Mouse (Mus musculus): ENCODE results near the gene Tprn. TPM values are rescaled to one million over a fixed set of nuclear protein-coding genes. Genes with fewer than 3 reads are reported as not detected.
A peak's percentile ranks its signal among the peaks of the same experiment; 100 is the strongest.

Tprn gene
- polyA plus RNA-seq, 1 experiment from 2014 or later = 8.0 TPM

GRCm38 (mm10) chr2:25261870-25262269, 548 bp upstream of the Tprn start:
- peaks cover 47% of the 10 kb centered on the region for H3K4me1 ChIP-seq

GRCm38 (mm10) chr2:25262795-25263622, 591 bp downstream of the Tprn start:
- no peaks in the 10 kb centered on the region for H3K9me3 ChIP-seq
- under 1% methylated on average over 82 of the region's 82 CpGs for WGBS

More at GRCm38 (mm10) chr2:25261870-25262269, 548 bp upstream of the Tprn start:
- Histone ChIP-seq H3K4me3 (peak overlapping the region; percentile 85), H3K36me3 (replicated peaks) (peaks cover 2% of the 10 kb centered on the region; the same call in 1 of the 2 replicates), H3K9me3 (no peaks in the 10 kb centered on the region), H3K27me3 (replicated peaks; ENCODE audit: low read depth, poor library complexity, severe bottlenecking) (peaks cover 28% of the 10 kb centered on the region), H3K27ac (replicated peaks) (peak overlapping the region; percentile 78)
- 51% methylated on average over 12 of the region's 12 CpGs for WGBS
- DNase-seq (ENCODE audit: low spot score) = no peak

GRCm38 (mm10) chr2:25263623-25264285, 1.3 kb downstream of the Tprn start:
- H3K4me1 ChIP-seq = peaks cover 52% of the 10 kb centered on the region
- no peaks in the 10 kb centered on the region for H3K9me3 ChIP-seq
- WGBS = 19% methylated on average over 12 of the region's 12 CpGs
- H3K36me3 ChIP-seq (replicated peaks) = peaks cover 20% of the 10 kb centered on the region
- peaks cover 28% of the 10 kb centered on the region for H3K27me3 ChIP-seq (replicated peaks; ENCODE audit: low read depth, poor library complexity, severe bottlenecking)
- peak overlapping the region; percentile 85 for H3K4me3 ChIP-seq
- no peak for DNase-seq (ENCODE audit: low spot score)
- H3K27ac ChIP-seq (replicated peaks) = no peak overlapping the region

More at GRCm38 (mm10) chr2:25262795-25263622, 591 bp downstream of the Tprn start:
- peak; percentile 64 for DNase-seq (ENCODE audit: low spot score)
- H3K4me3 ChIP-seq = peak overlapping the region; percentile 85
- peaks cover 28% of the 10 kb centered on the region for H3K27me3 ChIP-seq (replicated peaks; ENCODE audit: low read depth, poor library complexity, severe bottlenecking)
- H3K4me1 ChIP-seq = peaks cover 52% of the 10 kb centered on the region
- peaks cover 12% of the 10 kb centered on the region for H3K36me3 ChIP-seq (replicated peaks)
- H3K27ac ChIP-seq (replicated peaks) = peak overlapping the region; percentile 78

- WGBS = 78% methylated on average over 5 of the region's 5 CpGs
- peak overlapping the region; percentile 85 for H3K4me3 ChIP-seq
- peaks cover 25% of the 10 kb centered on the region for H3K36me3 ChIP-seq (replicated peaks)
- H3K27ac ChIP-seq (replicated peaks) = no peak overlapping the region
- H3K9me3 ChIP-seq = no peaks in the 10 kb centered on the region
- peaks cover 28% of the 10 kb centered on the region for H3K27me3 ChIP-seq (replicated peaks; ENCODE audit: low read depth, poor library complexity, severe bottlenecking)
- DNase-seq (ENCODE audit: low spot score) = no peak
- peaks cover 52% of the 10 kb centered on the region for H3K4me1 ChIP-seq
These were observed 1.9 kb downstream of the Tprn start for GRCm38 (mm10) chr2:25264286-25264660.

GRCm38 (mm10) chr2:25264851-25265250, 2.4 kb downstream of the Tprn start:
- H3K36me3 ChIP-seq (replicated peaks) = peaks cover 31% of the 10 kb centered on the region
- WGBS = 73% methylated on average over 3 of the region's 3 CpGs
- H3K4me1 ChIP-seq = peaks cover 52% of the 10 kb centered on the region
- no peak for DNase-seq (ENCODE audit: low spot score)
- no peak overlapping the region for H3K27ac ChIP-seq (replicated peaks)
- peak overlapping the region; percentile 29; the same call in 1 of the 2 replicates for H3K4me3 ChIP-seq
- peaks cover 28% of the 10 kb centered on the region for H3K27me3 ChIP-seq (replicated peaks; ENCODE audit: low read depth, poor library complexity, severe bottlenecking)
- H3K9me3 ChIP-seq = no peaks in the 10 kb centered on the region

- WGBS = 66% methylated on average over 6 of the region's 6 CpGs
- Histone ChIP-seq H3K4me3 (peak overlapping the region; percentile 19; the same call in 1 of the 2 replicates), H3K9me3 (no peaks in the 10 kb centered on the region), H3K4me1 (peaks cover 55% of the 10 kb centered on the region), H3K36me3 (replicated peaks) (peaks cover 43% of the 10 kb centered on the region), H3K27me3 (replicated peaks; ENCODE audit: low read depth, poor library complexity, severe bottlenecking) (peaks cover 28% of the 10 kb centered on the region), H3K27ac (replicated peaks) (no peak overlapping the region)
- DNase-seq (ENCODE audit: low spot score) = no peak
These were observed 3.7 kb downstream of the Tprn start for GRCm38 (mm10) chr2:25265897-25266656.

- peaks cover 28% of the 10 kb centered on the region for H3K27me3 ChIP-seq (replicated peaks; ENCODE audit: low read depth, poor library complexity, severe bottlenecking)
- H3K9me3 ChIP-seq = no peaks in the 10 kb centered on the region
- 72% methylated on average over 2 of the region's 2 CpGs for WGBS
- no peak for DNase-seq (ENCODE audit: low spot score)
- peaks cover 45% of the 10 kb centered on the region for H3K36me3 ChIP-seq (replicated peaks)
- peaks cover 60% of the 10 kb centered on the region for H3K4me1 ChIP-seq
- H3K4me3 ChIP-seq = peak overlapping the region; percentile 12; the same call in 1 of the 2 replicates
- no peak overlapping the region for H3K27ac ChIP-seq (replicated peaks)
These were observed 4.3 kb downstream of the Tprn start for GRCm38 (mm10) chr2:25266720-25267119.

GRCm38 (mm10) chr2:25267241-25267640, 4.8 kb downstream of the Tprn start:
- Histone ChIP-seq H3K4me1 (peaks cover 55% of the 10 kb centered on the region), H3K36me3 (replicated peaks) (peaks cover 45% of the 10 kb centered on the region), H3K4me3 (0 out of 2 replicates have a peak overlapping the region, but pooled peaks have one; percentile 12)

GRCm38 (mm10) chr2:25267746-25268309, 5.4 kb downstream of the Tprn start:
- peaks cover 56% of the 10 kb centered on the region for H3K4me1 ChIP-seq
- WGBS = 72% methylated on average over 4 of the region's 4 CpGs
- H3K4me3 ChIP-seq = 0 out of 2 replicates have a peak overlapping the region, but pooled peaks have one; percentile 13
- H3K27me3 ChIP-seq (replicated peaks; ENCODE audit: low read depth, poor library complexity, severe bottlenecking) = peaks cover 25% of the 10 kb centered on the region
- DNase-seq (ENCODE audit: low spot score) = no peak
- H3K9me3 ChIP-seq = no peaks in the 10 kb centered on the region
- peaks cover 45% of the 10 kb centered on the region for H3K36me3 ChIP-seq (replicated peaks)
- no peak overlapping the region for H3K27ac ChIP-seq (replicated peaks)

More at GRCm38 (mm10) chr2:25267241-25267640, 4.8 kb downstream of the Tprn start:
- peaks cover 28% of the 10 kb centered on the region for H3K27me3 ChIP-seq (replicated peaks; ENCODE audit: low read depth, poor library complexity, severe bottlenecking)
- DNase-seq (ENCODE audit: low spot score) = no peak
- H3K9me3 ChIP-seq = no peaks in the 10 kb centered on the region
- H3K27ac ChIP-seq (replicated peaks) = no peak overlapping the region

GRCm38 (mm10) chr2:25271827-25272511, 9.6 kb downstream of the Tprn start, which contains the start of the genes Ssna1 and Anapc2:
Ssna1 (minus strand) TSS chr2:25272438.
Anapc2 (plus strand) TSS chr2:25272478.
- Histone ChIP-seq H3K27me3 (replicated peaks; ENCODE audit: low read depth, poor library complexity, severe bottlenecking) (no peaks in the 10 kb centered on the region), H3K9me3 (no peaks in the 10 kb centered on the region), H3K4me3 (peak within 1 kb of the TSS; percentile 98), H3K27ac (replicated peaks) (peak within 1 kb of the TSS; percentile 88), H3K4me1 (peaks cover 30% of the 10 kb centered on the region), H3K36me3 (replicated peaks) (peaks cover 81% of the 10 kb centered on the region)
- WGBS = under 1% methylated on average over 55 of the region's 55 CpGs
- DNase-seq (ENCODE audit: low spot score) = peak; percentile 99

GRCm38 (mm10) chr2:25272515-25272914, 10.1 kb downstream of the Tprn start:
- peaks cover 26% of the 10 kb centered on the region for H3K4me1 ChIP-seq
- no peaks in the 10 kb centered on the region for H3K9me3 ChIP-seq
- peak overlapping the region; percentile 88 for H3K27ac ChIP-seq (replicated peaks)
- H3K27me3 ChIP-seq (replicated peaks; ENCODE audit: low read depth, poor library complexity, severe bottlenecking) = no peaks in the 10 kb centered on the region
- peaks cover 81% of the 10 kb centered on the region for H3K36me3 ChIP-seq (replicated peaks)
- under 1% methylated on average over 29 of the region's 29 CpGs for WGBS
- no peak for DNase-seq (ENCODE audit: low spot score)
- peak overlapping the region; percentile 98 for H3K4me3 ChIP-seq

All from embryonic facial prominence, embryonic 10.5 days (tissue).